Mouse (Mus musculus) spleen, postnatal 10 days (tissue): ENCODE measurements around the gene Maff.
A peak's percentile ranks its signal among the peaks of the same experiment; 100 is the strongest.

Source experiments
- DNase-seq, 2 experiments: peaks; one replicate each; pipeline ENCODE4 v3.0.0; 2021 to 2022; ENCODE audit warnings: low spot score in 2 of 2

The Maff gene

GRCm38 (mm10) chr15:79346051-79346793 lies at the start of gene Maff:
Maff (plus strand) TSS chr15:79346621.
- DNase-seq: no peak

- DNase-seq: no peak
Observed at GRCm38 (mm10) chr15:79298553-79298952, 47.9 kb upstream of the Maff start.

GRCm38 (mm10) chr15:79299563-79300155 lies 46.8 kb upstream of the Maff start:
- no peak for DNase-seq

- no peak for DNase-seq
Observed at GRCm38 (mm10) chr15:79303725-79304124, 42.7 kb upstream of the Maff start.

GRCm38 (mm10) chr15:79304832-79305231 lies 41.6 kb upstream of the Maff start:
- DNase-seq: no peak

GRCm38 (mm10) chr15:79306043-79306637 lies 40.3 kb upstream of the Maff start:
- DNase-seq: no peak

GRCm38 (mm10) chr15:79307861-79308260 lies 38.6 kb upstream of the Maff start:
- no peak for DNase-seq

- no peak for DNase-seq
Observed at GRCm38 (mm10) chr15:79313848-79314369, 32.5 kb upstream of the Maff start.

- no peak for DNase-seq
Observed at GRCm38 (mm10) chr15:79321733-79322190, 24.7 kb upstream of the Maff start.

GRCm38 (mm10) chr15:79322281-79322990 lies 24.0 kb upstream of the Maff start:
- DNase-seq: no peak

- DNase-seq: peak; percentile 31 to 50
Observed at GRCm38 (mm10) chr15:79322991-79323790, 23.2 kb upstream of the Maff start.

GRCm38 (mm10) chr15:79323791-79324155 lies 22.6 kb upstream of the Maff start:
- no peak for DNase-seq

GRCm38 (mm10) chr15:79324373-79324772 lies 22.0 kb upstream of the Maff start:
- DNase-seq: no peak

- DNase-seq: no peak
Observed at GRCm38 (mm10) chr15:79325742-79326141, 20.7 kb upstream of the Maff start.

- no peak for DNase-seq
Observed at GRCm38 (mm10) chr15:79326264-79326663, 20.2 kb upstream of the Maff start.

GRCm38 (mm10) chr15:79326971-79327961 lies 19.2 kb upstream of the Maff start:
- DNase-seq: peak in 1 of 2 experiments; percentile 44

GRCm38 (mm10) chr15:79328058-79328938 lies 18.1 kb upstream of the Maff start, which contains the start of gene Pla2g6:
Pla2g6 (minus strand) TSS chr15:79328390.
- peak; percentile 95 to 99 for DNase-seq

GRCm38 (mm10) chr15:79328939-79329275 lies 17.5 kb upstream of the Maff start:
- DNase-seq: no peak
